Comparison of ENCODE assay signal across 18 mouse cellular contexts in genomic region chr6:32510491-32510890, GRCm38 (mm10).
DNase-seq lines count a peak whose midpoint lies in the region; ATAC-seq and TF ChIP-seq lines count a peak whose summit lies in the region.
"Had no signal": no experiment of that assay in that cellular context is flagged by ENCODE, and none has a peak within 500 bp of the region (broad histone marks: within the 10 kb centered on the region; RNA-seq: fewer than 3 reads in every experiment).

No protein-coding gene starts in this region.

- H3K4me3 ChIP-seq in heart, adult 2 months = no peak overlapping the region
- H3K4me3 ChIP-seq in heart, embryonic 15.5 days = no peak overlapping the region
- no peak overlapping the region for H3K4me3 ChIP-seq in lung, embryonic 15.5 days
- H3K4me3 ChIP-seq in brown adipose tissue, adult 24 weeks (ENCODE audit: insufficient read depth, low read depth, low read length) = no peak overlapping the region
- H3K4me3 ChIP-seq in intestine, embryonic 16.5 days (ENCODE audit: low read length) = no peak overlapping the region
- H3K4me3 ChIP-seq: erythroblast, embryonic 14.5 days; liver, embryonic 15.5 days; midbrain, embryonic 13.5 days; neural tube, embryonic 13.5 days had no signal

- peak overlapping the region; percentile 88 for H3K27ac ChIP-seq in heart, adult 2 months
- 0 out of 2 replicates have a peak overlapping the region, but pooled peaks have one; percentile 2 for H3K27ac ChIP-seq in heart, embryonic 15.5 days
- H3K27ac ChIP-seq in lung, embryonic 15.5 days = 0 out of 2 replicates have a peak overlapping the region, but pooled peaks have one; percentile 15
- H3K27ac ChIP-seq in brown adipose tissue, adult 24 weeks (replicated peaks; ENCODE audit: low read depth, low read length) = peak overlapping the region; percentile 94
- no peak overlapping the region for H3K27ac ChIP-seq in intestine, embryonic 16.5 days (ENCODE audit: low read length)
- H3K27ac ChIP-seq: liver, embryonic 15.5 days; midbrain, embryonic 13.5 days had no signal

- TF ChIP-seq EP300 in heart, adult 2 months (IDR thresholded peaks at IDR 0.05; ENCODE audit: insufficient read depth, low read depth, low read length) = no peak

- H3K36me3 ChIP-seq in heart, adult 2 months (ENCODE audit: control insufficient read depth, insufficient read depth, low read length) = peaks cover 10% of the 10 kb centered on the region
- H3K36me3 ChIP-seq in heart, embryonic 15.5 days = no peaks in the 10 kb centered on the region
- no peaks in the 10 kb centered on the region for H3K36me3 ChIP-seq in lung, embryonic 15.5 days
- no peaks in the 10 kb centered on the region for H3K36me3 ChIP-seq in intestine, embryonic 16.5 days (ENCODE audit: control insufficient read depth, insufficient read depth, low read length)
- H3K36me3 ChIP-seq: liver, embryonic 15.5 days; midbrain, embryonic 13.5 days had no signal

- H3K9me3 ChIP-seq in heart, embryonic 15.5 days (replicated peaks) = no peaks in the 10 kb centered on the region
- no peaks in the 10 kb centered on the region for H3K9me3 ChIP-seq in lung, embryonic 15.5 days
- no peaks in the 10 kb centered on the region for H3K9me3 ChIP-seq in intestine, embryonic 16.5 days (ENCODE audit: control insufficient read depth, low read length)
- H3K9me3 ChIP-seq: liver, embryonic 15.5 days; midbrain, embryonic 13.5 days; neural tube, embryonic 13.5 days had no signal

- no peaks in the 10 kb centered on the region for H3K27me3 ChIP-seq in heart, adult 2 months (ENCODE audit: control insufficient read depth, insufficient read depth, low read length)
- no peaks in the 10 kb centered on the region for H3K27me3 ChIP-seq in heart, embryonic 15.5 days
- H3K27me3 ChIP-seq in lung, embryonic 15.5 days = no peaks in the 10 kb centered on the region
- no peaks in the 10 kb centered on the region for H3K27me3 ChIP-seq in intestine, embryonic 16.5 days (replicated peaks; ENCODE audit: control insufficient read depth, insufficient read depth, low read length)
- H3K27me3 ChIP-seq: liver, embryonic 15.5 days; midbrain, embryonic 13.5 days; neural tube, embryonic 13.5 days; Patski had no signal

- no peaks in the 10 kb centered on the region for H3K79me2 ChIP-seq in heart, adult 2 months (replicated peaks; ENCODE audit: control insufficient read depth, insufficient read depth, low read length)

- 43% methylated on average over 1 of the region's 1 CpGs for WGBS in heart, adult 2 months
- WGBS in heart, embryonic 15.5 days = 78% methylated on average over 1 of the region's 1 CpGs
- 84% methylated on average over 1 of the region's 1 CpGs for WGBS in lung, embryonic 15.5 days
- 94% methylated on average over 1 of the region's 1 CpGs for WGBS in intestine, embryonic 16.5 days

- no peak overlapping the region for H3K9ac ChIP-seq in heart, adult 2 months (ENCODE audit: low read depth, low read length)
- no peak overlapping the region for H3K9ac ChIP-seq in heart, embryonic 15.5 days
- H3K9ac ChIP-seq in lung, embryonic 15.5 days = no peak overlapping the region
- no peak overlapping the region for H3K9ac ChIP-seq in intestine, embryonic 16.5 days (ENCODE audit: low read depth, low read length)
- H3K9ac ChIP-seq: liver, embryonic 15.5 days; midbrain, embryonic 13.5 days; neural tube, embryonic 13.5 days had no signal

- no peak overlapping the region for H3K4me2 ChIP-seq in heart, embryonic 15.5 days
- no peak overlapping the region for H3K4me2 ChIP-seq in lung, embryonic 15.5 days
- no peak overlapping the region for H3K4me2 ChIP-seq in intestine, embryonic 16.5 days (ENCODE audit: low read depth, low read length)
- H3K4me2 ChIP-seq: liver, embryonic 15.5 days; midbrain, embryonic 13.5 days; neural tube, embryonic 13.5 days had no signal

- peaks cover 20% of the 10 kb centered on the region for H3K4me1 ChIP-seq in heart, adult 2 months (ENCODE audit: control insufficient read depth, insufficient read depth, low read length)
- H3K4me1 ChIP-seq in heart, embryonic 15.5 days (replicated peaks) = peaks cover 37% of the 10 kb centered on the region
- peaks cover 15% of the 10 kb centered on the region; the same call in 1 of the 2 replicates for H3K4me1 ChIP-seq in lung, embryonic 15.5 days
- peaks cover 18% of the 10 kb centered on the region; the same call in 1 of the 2 replicates for H3K4me1 ChIP-seq in brown adipose tissue, adult 24 weeks (ENCODE audit: control insufficient read depth, insufficient read depth, insufficient read length, low read length)
- H3K4me1 ChIP-seq in intestine, embryonic 16.5 days (ENCODE audit: control insufficient read depth, insufficient read depth, low read length) = no peaks in the 10 kb centered on the region
- H3K4me1 ChIP-seq: liver, embryonic 15.5 days had no signal

- TF ChIP-seq POLR2A in heart, adult 2 months (IDR thresholded peaks at IDR 0.05; ENCODE audit: insufficient read depth, low read depth, low read length) = no peak

- no peak for TF ChIP-seq CTCF in heart, adult 2 months (IDR thresholded peaks at IDR 0.05)

- intact Hi-C loops in heart, adult 2 months (cut with DNase I) = loop anchor here (2.0 to 5.0 kb wide), 2 partner anchors 30 to 113 kb away; no protein-coding TSS in a partner anchor
- intact Hi-C loops in heart, postnatal 36 days (cut with DNase I) = loop anchor here (2.0 to 5.0 kb wide), 3 partner anchors 30 to 113 kb away; no protein-coding TSS in a partner anchor

- no peak for DNase-seq in heart, adult 2 months
- DNase-seq in heart, postnatal 36 days = no peak
- no peak for DNase-seq in heart, adult 18-20 months
- DNase-seq in lung, postnatal 10 days = no peak
- DNase-seq: right cerebral cortex, postnatal 4 days; thymus, adult 18-20 months; thymus, postnatal 25 days had no signal

- ATAC-seq in heart, embryonic 15.5 days (replicated peaks; ENCODE audit: insufficient number of reproducible peaks, insufficient read depth, low FRiP score, low read depth) = no peak
- ATAC-seq in lung, embryonic 15.5 days (ENCODE audit: borderline replicate concordance, extremely low read depth, low FRiP score, low TSS enrichment) = no peak
- no peak for ATAC-seq in intestine, embryonic 16.5 days
- ATAC-seq: forebrain, embryonic 16.5 days; hindbrain, embryonic 16.5 days; midbrain, embryonic 13.5 days; Patski had no signal
